Mouse (Mus musculus) G1E (cell line): ENCODE measurements at regions not wholly inside any gene's neighbourhood (a gene's known extent, or its start where the extent isn't known, plus 50 kb on each side); places are given as distances from the start of the nearest gene placed in this dataset.

ENCODE experiments used
- CTCF ChIP-seq: IDR thresholded peaks from 2 replicates; pipeline ENCODE4 v1.5.1; 2012; ENCODE audit warnings: low read depth, low read length, inconsistent platforms, mixed read lengths
- GATA1 ChIP-seq: IDR thresholded peaks from 2 replicates; pipeline ENCODE4 v1.6.1; 2012; ENCODE audit warnings: borderline replicate concordance, low read length, inconsistent platforms, mixed read lengths
- GATA2 ChIP-seq: IDR thresholded peaks from 2 replicates; pipeline ENCODE4 v1.6.1; 2012; ENCODE audit warnings: low read depth, low read length, inconsistent platforms, borderline replicate concordance
- POLR2AphosphoS5 ChIP-seq: IDR thresholded peaks from 2 replicates; pipeline ENCODE4 v1.6.1; 2012; ENCODE audit warnings: low read depth, low read length, inconsistent platforms; ENCODE audit not compliant: insufficient replicate concordance

DNA sequence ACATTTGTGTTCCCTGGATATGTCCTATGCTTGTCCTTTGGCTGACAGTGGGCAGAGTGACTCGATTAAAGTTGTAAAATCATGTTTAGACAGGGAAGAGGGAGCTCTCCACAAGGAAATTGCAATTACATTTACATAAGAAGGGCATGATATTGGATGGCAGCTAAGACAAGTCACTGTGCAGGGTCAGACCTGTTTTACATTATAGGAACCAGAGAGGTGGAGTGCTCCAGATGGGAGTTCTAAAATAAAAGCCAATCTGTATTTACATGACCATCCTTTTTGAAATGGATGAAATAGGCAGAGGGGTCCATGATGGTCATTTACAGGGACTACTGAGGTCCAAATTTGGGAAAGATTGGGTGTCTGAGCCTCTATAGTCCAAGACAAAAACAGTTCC, 1400.3 kb downstream of the Slc22a22 start:
- no peak for TF ChIP-seq CTCF
- no peak for TF ChIP-seq POLR2AphosphoS5
- TF ChIP-seq GATA1: no peak
- no peak for TF ChIP-seq GATA2
